Mouse (Mus musculus): Measurements from ENCODE around the gene Cul7. TPM values are rescaled to one million over a fixed set of nuclear protein-coding genes. Genes with fewer than 3 reads are reported as not detected.
A peak's percentile ranks its signal among the peaks of the same experiment; 100 is the strongest.

The Cul7 gene
- polyA plus RNA-seq, 1 experiment from 2014 or later: 28.2 TPM

DNA sequence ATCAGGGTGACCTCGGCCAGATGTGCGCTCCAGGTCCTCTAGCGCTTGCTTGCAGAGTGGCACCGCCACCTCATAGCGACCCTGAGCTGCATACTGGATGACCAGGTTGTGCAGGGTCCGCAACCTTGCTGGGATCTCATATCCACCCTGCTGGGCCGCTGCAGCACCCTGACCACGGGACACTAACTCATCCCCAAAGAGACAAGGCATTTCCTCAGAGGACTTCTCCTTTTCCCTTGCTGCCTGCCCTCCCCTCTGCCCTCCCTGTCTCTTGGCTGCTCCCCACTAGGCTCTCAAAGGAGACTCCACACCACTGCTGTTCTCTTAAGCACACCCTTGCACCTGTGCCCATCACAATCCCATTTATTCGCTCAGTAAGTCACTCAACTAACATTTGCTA, 10.2 kb upstream of the Cul7 start:
- no peak overlapping the region for H3K27ac ChIP-seq (ENCODE audit: low read depth, low read length)
- H3K4me2 ChIP-seq: no peak overlapping the region
- 59% methylated on average over 9 of the region's 9 CpGs for WGBS
- H3K9me3 ChIP-seq (ENCODE audit: control insufficient read depth, low read length): no peaks in the 10 kb centered on the region
- peaks cover 1% of the 10 kb centered on the region for H3K4me1 ChIP-seq (replicated peaks; ENCODE audit: control insufficient read depth, insufficient read depth, low read length)
- H3K36me3 ChIP-seq (ENCODE audit: control insufficient read depth, insufficient read depth, low read length): no peaks in the 10 kb centered on the region; the same call in 1 of the 2 replicates
- ATAC-seq (replicated peaks; ENCODE audit: low FRiP score) (no peak), DNase-seq (ENCODE audit: low spot score) (no peak)
- H3K4me3 ChIP-seq (ENCODE audit: low read depth, low read length): no peak overlapping the region
- H3K27me3 ChIP-seq (replicated peaks; ENCODE audit: control insufficient read depth, insufficient read depth, low read length): no peaks in the 10 kb centered on the region
- no peak overlapping the region for H3K9ac ChIP-seq (ENCODE audit: low read depth, low read length)

DNA sequence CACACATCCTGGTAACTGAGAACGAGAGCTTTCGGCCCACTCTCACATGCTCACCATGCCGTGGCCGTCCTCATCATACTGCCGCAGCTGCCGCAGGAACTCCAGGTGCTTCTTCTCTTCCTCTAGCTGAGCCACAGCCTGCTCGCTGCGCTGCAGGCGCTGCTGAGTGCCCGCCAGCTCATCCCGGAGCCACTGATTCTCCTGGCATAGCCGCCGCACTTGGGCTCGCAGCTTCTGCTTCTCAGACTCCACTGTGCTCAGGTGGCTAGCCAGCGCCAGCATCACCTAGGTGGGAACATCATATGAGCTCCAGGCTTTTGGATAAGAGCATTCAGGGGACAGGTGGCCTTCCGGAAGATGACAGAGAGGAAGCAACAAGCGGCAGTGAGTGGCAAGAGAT, 8.1 kb upstream of the Cul7 start:
- no peak for DNase-seq (ENCODE audit: low spot score)
- Histone ChIP-seq H3K27me3 (replicated peaks; ENCODE audit: control insufficient read depth, insufficient read depth, low read length) (no peaks in the 10 kb centered on the region), H3K4me3 (ENCODE audit: low read depth, low read length) (no peak overlapping the region), H3K36me3 (ENCODE audit: control insufficient read depth, insufficient read depth, low read length) (no peaks in the 10 kb centered on the region; the same call in 1 of the 2 replicates), H3K27ac (ENCODE audit: low read depth, low read length) (no peak overlapping the region), H3K9me3 (ENCODE audit: control insufficient read depth, low read length) (no peaks in the 10 kb centered on the region), H3K4me2 (no peak overlapping the region), H3K4me1 (replicated peaks; ENCODE audit: control insufficient read depth, insufficient read depth, low read length) (peaks cover 10% of the 10 kb centered on the region), H3K9ac (ENCODE audit: low read depth, low read length) (no peak overlapping the region)
- ATAC-seq (replicated peaks; ENCODE audit: low FRiP score): no peak
- 90% methylated on average over 17 of the region's 17 CpGs for WGBS

DNA sequence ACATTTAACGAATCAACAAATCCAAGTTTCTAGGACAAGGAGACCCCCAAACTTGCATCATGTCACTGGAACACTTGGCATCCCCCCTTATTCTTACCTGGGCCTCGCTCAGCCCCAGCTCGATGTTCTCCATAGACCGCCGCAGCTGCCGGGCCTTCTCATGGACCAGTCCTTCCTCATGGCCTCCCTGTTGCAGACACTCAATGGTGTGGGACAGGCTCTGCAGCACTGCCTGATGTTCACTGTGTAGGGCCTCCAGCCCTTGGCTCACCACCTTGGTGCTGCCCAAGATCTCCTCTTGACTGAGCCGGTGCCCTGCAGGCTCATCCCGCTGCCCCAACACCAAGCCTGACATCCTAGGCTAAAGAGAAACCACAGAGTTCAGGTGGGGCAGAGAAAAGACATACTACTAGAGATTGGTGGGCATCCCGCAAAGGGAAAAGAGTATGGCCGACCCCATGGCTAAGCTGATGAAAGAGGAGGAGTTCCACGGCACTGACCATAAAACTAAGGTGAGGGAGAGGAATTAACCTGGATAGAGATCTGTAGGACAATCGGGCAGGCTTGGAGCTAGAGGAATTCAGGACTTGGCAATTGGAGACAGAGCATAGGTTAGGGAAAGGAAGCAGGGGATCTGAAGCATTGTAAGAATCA, 5.9 kb upstream of the Cul7 start:
- peaks cover 13% of the 10 kb centered on the region for H3K4me1 ChIP-seq (replicated peaks; ENCODE audit: control insufficient read depth, insufficient read depth, low read length)
- ATAC-seq (replicated peaks; ENCODE audit: low FRiP score) (no peak), DNase-seq (ENCODE audit: low spot score) (no peak)
- no peaks in the 10 kb centered on the region for H3K9me3 ChIP-seq (ENCODE audit: control insufficient read depth, low read length)
- WGBS: 84% methylated on average over 12 of the region's 12 CpGs
- no peaks in the 10 kb centered on the region for H3K27me3 ChIP-seq (replicated peaks; ENCODE audit: control insufficient read depth, insufficient read depth, low read length)
- peak overlapping the region; percentile 86 for H3K4me2 ChIP-seq
- no peaks in the 10 kb centered on the region; the same call in 1 of the 2 replicates for H3K36me3 ChIP-seq (ENCODE audit: control insufficient read depth, insufficient read depth, low read length)
- no peak overlapping the region for H3K9ac ChIP-seq (ENCODE audit: low read depth, low read length)
- peak overlapping the region; percentile 72; the same call in 1 of the 2 replicates for H3K4me3 ChIP-seq (ENCODE audit: low read depth, low read length)
- H3K27ac ChIP-seq (ENCODE audit: low read depth, low read length): no peak overlapping the region

DNA sequence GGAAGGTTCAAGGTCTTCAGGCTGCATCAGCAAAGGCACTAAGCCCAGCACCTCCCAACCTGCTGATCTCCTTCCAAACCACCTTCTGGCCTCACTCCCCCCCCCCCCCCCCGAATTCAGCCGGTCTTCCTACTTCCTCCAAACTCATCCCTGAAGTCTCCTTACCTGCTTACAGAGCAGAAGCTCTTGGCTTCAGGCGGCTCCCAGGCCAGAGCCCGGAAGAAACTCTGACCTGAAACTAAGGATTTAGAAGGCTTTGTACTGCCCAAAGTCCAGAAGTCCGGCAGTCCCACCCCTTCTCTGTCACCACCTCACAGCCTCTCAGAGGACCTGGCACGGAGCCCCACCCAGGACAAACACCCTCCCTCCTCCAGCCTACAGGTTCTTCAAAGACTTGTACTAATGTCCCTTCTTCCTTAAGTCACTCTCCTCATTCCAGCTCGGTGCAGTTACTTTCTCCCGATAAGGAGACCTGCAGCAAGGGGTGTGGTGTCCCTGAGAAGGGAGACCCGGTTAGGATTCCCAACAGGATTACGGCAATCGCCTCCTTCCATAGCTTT, 5.1 kb upstream of the Cul7 start:
- no peaks in the 10 kb centered on the region for H3K27me3 ChIP-seq (replicated peaks; ENCODE audit: control insufficient read depth, insufficient read depth, low read length)
- H3K4me2 ChIP-seq: peak overlapping the region; percentile 86
- peaks cover 20% of the 10 kb centered on the region for H3K4me1 ChIP-seq (replicated peaks; ENCODE audit: control insufficient read depth, insufficient read depth, low read length)
- ATAC-seq (replicated peaks; ENCODE audit: low FRiP score): 0 out of 2 replicates have a peak, but pooled peaks have one; percentile 15
- 7% methylated on average over 9 of the region's 11 CpGs for WGBS
- no peaks in the 10 kb centered on the region; the same call in 1 of the 2 replicates for H3K36me3 ChIP-seq (ENCODE audit: control insufficient read depth, insufficient read depth, low read length)
- H3K27ac ChIP-seq (ENCODE audit: low read depth, low read length): peak overlapping the region; percentile 20; the same call in 1 of the 2 replicates
- no peak for DNase-seq (ENCODE audit: low spot score)
- H3K9ac ChIP-seq (ENCODE audit: low read depth, low read length): peak overlapping the region; percentile 67
- H3K4me3 ChIP-seq (ENCODE audit: low read depth, low read length): peak overlapping the region; percentile 72
- H3K9me3 ChIP-seq (ENCODE audit: control insufficient read depth, low read length): no peaks in the 10 kb centered on the region

DNA sequence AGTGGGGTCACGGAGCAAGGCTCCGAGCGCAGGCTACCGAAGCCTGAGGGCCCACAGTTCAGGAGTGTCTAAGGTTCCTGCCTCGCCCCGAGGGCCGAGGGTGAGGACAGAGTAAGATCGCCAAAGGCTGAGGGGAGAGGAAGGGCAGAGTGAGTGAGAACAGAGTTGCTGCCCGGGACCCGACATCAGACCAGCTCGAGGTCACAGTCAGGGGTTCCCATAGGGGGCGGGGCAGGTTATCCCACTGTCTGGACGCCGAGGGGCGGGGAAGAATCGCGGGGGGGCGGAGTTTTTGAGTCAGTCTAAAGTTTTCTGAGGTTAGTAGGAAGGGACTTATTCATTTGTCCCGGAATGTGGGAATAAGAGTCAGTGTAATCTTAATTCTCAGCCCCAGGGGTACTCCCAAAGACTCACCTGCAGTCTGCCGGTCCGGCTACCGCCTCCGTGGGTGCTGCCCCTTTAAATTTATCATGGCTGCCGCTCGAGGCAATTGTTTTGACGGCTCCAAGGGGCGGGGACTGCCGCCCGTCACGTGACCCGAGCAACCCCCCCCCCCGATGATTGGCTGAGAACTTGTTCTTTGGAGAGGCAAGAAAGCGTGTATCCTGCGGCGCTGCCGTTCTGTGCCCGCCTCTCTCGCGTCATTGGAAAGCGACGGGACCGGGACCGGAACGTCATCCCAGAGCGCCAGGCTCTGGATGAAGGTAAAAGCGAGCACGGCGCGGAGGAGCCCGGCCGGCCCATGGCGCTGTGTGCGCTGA, 4.4 kb upstream of the Cul7 start, which contains the start of the genes Klc4 and Mrpl2:
Gene Klc4, minus strand, starts transcription at position 462 of the 761 bp plus-strand sequence.
Gene Mrpl2, plus strand, starts transcription at position 669 of the 761 bp plus-strand sequence.
- peak within 1 kb of the TSS; percentile 84 for H3K9ac ChIP-seq (ENCODE audit: low read depth, low read length)
- peak within 1 kb of the TSS; percentile 59 for H3K27ac ChIP-seq (ENCODE audit: low read depth, low read length)
- H3K4me1 ChIP-seq (replicated peaks; ENCODE audit: control insufficient read depth, insufficient read depth, low read length): peaks cover 22% of the 10 kb centered on the region
- H3K27me3 ChIP-seq (replicated peaks; ENCODE audit: control insufficient read depth, insufficient read depth, low read length): no peaks in the 10 kb centered on the region
- H3K36me3 ChIP-seq (ENCODE audit: control insufficient read depth, insufficient read depth, low read length): no peaks in the 10 kb centered on the region; the same call in 1 of the 2 replicates
- 1% methylated on average over 53 of the region's 53 CpGs for WGBS
- H3K9me3 ChIP-seq (ENCODE audit: control insufficient read depth, low read length): no peaks in the 10 kb centered on the region
- peak within 1 kb of the TSS; percentile 86 for H3K4me2 ChIP-seq
- ATAC-seq (replicated peaks; ENCODE audit: low FRiP score): peak; percentile 75
- DNase-seq (ENCODE audit: low spot score): peak; percentile 100
- H3K4me3 ChIP-seq (ENCODE audit: low read depth, low read length): peak within 1 kb of the TSS; percentile 72

DNA sequence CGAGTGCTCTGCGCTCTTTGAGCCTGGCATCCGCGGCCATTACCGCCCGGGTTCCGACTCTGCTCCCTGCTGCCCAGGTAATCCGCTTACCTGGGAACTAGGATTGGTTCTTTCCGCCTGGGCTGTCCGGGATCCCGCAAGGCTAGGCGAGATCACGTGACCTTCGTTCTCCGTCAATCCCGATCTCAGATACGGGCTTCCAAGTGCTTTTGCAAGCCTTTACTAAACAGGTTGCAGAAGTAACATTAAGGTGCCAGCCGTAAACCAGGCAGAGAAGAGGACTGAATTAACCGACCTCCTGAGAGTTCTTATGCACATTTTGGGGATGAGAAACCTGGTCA, 3.8 kb upstream of the Cul7 start:
- no peaks in the 10 kb centered on the region for H3K27me3 ChIP-seq (replicated peaks; ENCODE audit: control insufficient read depth, insufficient read depth, low read length)
- DNase-seq (ENCODE audit: low spot score) (no peak), ATAC-seq (replicated peaks; ENCODE audit: low FRiP score) (peak; percentile 40)
- H3K9me3 ChIP-seq (ENCODE audit: control insufficient read depth, low read length): no peaks in the 10 kb centered on the region
- peaks cover 25% of the 10 kb centered on the region for H3K4me1 ChIP-seq (replicated peaks; ENCODE audit: control insufficient read depth, insufficient read depth, low read length)
- peak overlapping the region; percentile 84 for H3K9ac ChIP-seq (ENCODE audit: low read depth, low read length)
- under 1% methylated on average over 19 of the region's 19 CpGs for WGBS
- no peaks in the 10 kb centered on the region; the same call in 1 of the 2 replicates for H3K36me3 ChIP-seq (ENCODE audit: control insufficient read depth, insufficient read depth, low read length)
- peak overlapping the region; percentile 86 for H3K4me2 ChIP-seq
- H3K4me3 ChIP-seq (ENCODE audit: low read depth, low read length): peak overlapping the region; percentile 72
- H3K27ac ChIP-seq (ENCODE audit: low read depth, low read length): peak overlapping the region; percentile 59; the same call in 1 of the 2 replicates

DNA sequence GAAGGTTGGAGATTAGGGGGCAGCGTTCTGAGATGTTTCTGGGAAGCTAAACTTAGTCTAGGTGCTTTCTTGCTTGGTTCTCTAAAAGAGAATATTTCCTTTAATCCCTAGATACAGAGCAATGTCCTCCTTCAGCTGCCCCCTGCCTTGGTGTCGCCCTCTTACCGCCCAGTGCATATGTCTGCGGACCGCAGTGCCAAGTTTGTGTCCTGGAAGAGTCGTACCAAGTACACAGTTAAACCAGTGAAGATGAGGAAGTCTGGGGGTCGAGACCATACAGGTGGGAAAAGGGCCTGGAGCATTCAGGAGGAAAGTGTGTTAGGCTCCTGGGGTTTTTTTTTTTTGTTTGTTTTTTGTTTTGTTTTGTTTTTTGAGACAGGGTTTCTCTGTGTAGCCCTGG, 2.9 kb upstream of the Cul7 start:
- peaks cover 32% of the 10 kb centered on the region for H3K4me1 ChIP-seq (replicated peaks; ENCODE audit: control insufficient read depth, insufficient read depth, low read length)
- no peak for ATAC-seq (replicated peaks; ENCODE audit: low FRiP score)
- no peak for DNase-seq (ENCODE audit: low spot score)
- 92% methylated on average over 7 of the region's 7 CpGs for WGBS
- no peaks in the 10 kb centered on the region for H3K9me3 ChIP-seq (ENCODE audit: control insufficient read depth, low read length)
- peak overlapping the region; percentile 86 for H3K4me2 ChIP-seq
- H3K27me3 ChIP-seq (replicated peaks; ENCODE audit: control insufficient read depth, insufficient read depth, low read length): no peaks in the 10 kb centered on the region
- peak overlapping the region; percentile 84 for H3K9ac ChIP-seq (ENCODE audit: low read depth, low read length)
- H3K4me3 ChIP-seq (ENCODE audit: low read depth, low read length): peak overlapping the region; percentile 72
- H3K27ac ChIP-seq (ENCODE audit: low read depth, low read length): no peak overlapping the region
- no peaks in the 10 kb centered on the region for H3K36me3 ChIP-seq (ENCODE audit: control insufficient read depth, insufficient read depth, low read length)

DNA sequence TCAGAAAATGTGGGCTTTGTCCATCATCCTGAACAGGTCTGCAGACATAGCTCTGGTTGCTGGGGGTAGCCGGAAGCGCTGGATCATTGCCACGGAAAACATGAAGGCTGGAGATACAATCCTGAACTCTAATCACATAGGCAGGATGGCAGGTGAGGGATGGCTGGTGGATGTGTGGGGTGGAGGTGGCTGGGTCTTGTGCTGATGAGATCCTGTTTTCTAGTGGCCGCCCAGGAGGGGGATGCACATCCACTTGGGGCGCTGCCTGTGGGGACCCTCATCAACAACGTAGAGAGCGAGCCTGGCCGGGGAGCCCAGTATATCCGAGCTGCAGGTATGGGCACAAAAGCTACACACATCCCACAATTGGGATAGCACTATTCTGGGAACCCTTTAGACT, 1.7 kb upstream of the Cul7 start:
- H3K27me3 ChIP-seq (replicated peaks; ENCODE audit: control insufficient read depth, insufficient read depth, low read length): no peaks in the 10 kb centered on the region
- WGBS: 91% methylated on average over 9 of the region's 9 CpGs
- H3K27ac ChIP-seq (ENCODE audit: low read depth, low read length): no peak overlapping the region
- no peaks in the 10 kb centered on the region for H3K9me3 ChIP-seq (ENCODE audit: control insufficient read depth, low read length)
- no peak overlapping the region for H3K4me3 ChIP-seq (ENCODE audit: low read depth, low read length)
- H3K9ac ChIP-seq (ENCODE audit: low read depth, low read length): no peak overlapping the region
- peaks cover 3% of the 10 kb centered on the region; the same call in 1 of the 2 replicates for H3K36me3 ChIP-seq (ENCODE audit: control insufficient read depth, insufficient read depth, low read length)
- ATAC-seq (replicated peaks; ENCODE audit: low FRiP score) (no peak), DNase-seq (ENCODE audit: low spot score) (no peak)
- H3K4me2 ChIP-seq: no peak overlapping the region
- H3K4me1 ChIP-seq (replicated peaks; ENCODE audit: control insufficient read depth, insufficient read depth, low read length): peaks cover 32% of the 10 kb centered on the region

All from liver, embryonic 11.5 days (tissue).